Mouse (Mus musculus) kidney, adult 2 months (tissue): ENCODE data around the gene Ephx1.

Experiments
- CTCF ChIP-seq: fragments of 200-500 bp; conservative IDR thresholded peaks from 2 replicates; pipeline ENCODE4 v1.5.1; 2011; ENCODE audit warnings: low read depth, mild to moderate bottlenecking, control low read depth, low read length, moderate library complexity, mixed read lengths; ENCODE audit not compliant: insufficient read depth, insufficient read length
- POLR2A ChIP-seq: fragments of 200-500 bp; IDR thresholded peaks from one replicate; pipeline ENCODE4 v1.6.1; 2011; ENCODE audit warnings: low read depth, low read length, control low read depth

DNA sequence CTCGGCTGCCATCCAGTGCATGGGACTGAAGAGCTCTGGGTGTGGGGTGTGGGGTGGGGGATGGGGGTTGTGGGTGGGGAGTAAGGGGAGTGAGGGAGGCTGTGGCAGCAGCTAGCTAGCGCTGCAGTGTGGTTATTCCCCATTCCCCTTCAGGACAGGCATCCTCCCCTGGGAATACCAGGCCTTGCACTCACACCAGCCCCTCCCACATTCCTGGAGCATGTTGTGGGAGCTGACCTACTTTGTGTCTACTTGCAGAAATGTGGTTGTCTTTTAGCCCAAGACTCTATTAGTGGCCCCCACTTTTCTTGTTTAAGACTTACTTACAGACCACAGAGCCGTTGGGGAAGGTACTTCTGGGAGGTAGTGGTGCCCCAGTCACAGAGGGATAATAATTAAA is 54.2 kb downstream of the Ephx1 start:
- TF ChIP-seq CTCF (no peak), POLR2A (no peak)
